ENCODE assay signal across 14 mouse cellular contexts in genomic region chr9:55438433-55438832, GRCm38 (mm10).
"Had no signal": no experiment of that assay in that cellular context is flagged by ENCODE, and none has a peak within 500 bp of the region (broad histone marks: within the 10 kb centered on the region; RNA-seq: fewer than 3 reads in every experiment).

No protein-coding gene starts in this region.

- H3K4me3 ChIP-seq: kidney, embryonic 15.5 days; left cerebral cortex, adult 2 months; limb, embryonic 15.5 days; liver, embryonic 13.5 days; midbrain, embryonic 12.5 days; neural tube, embryonic 13.5 days had no signal

- H3K36me3 ChIP-seq: kidney, embryonic 15.5 days; limb, embryonic 15.5 days; liver, embryonic 13.5 days; midbrain, embryonic 12.5 days; neural tube, embryonic 13.5 days had no signal

- DNase-seq: kidney, adult 2 months; kidney, postnatal 14 days; liver, embryonic 13.5 days; lung, adult 18-20 months; right cerebral cortex, adult 18-20 months; right cerebral cortex, postnatal 25 days; thymus, adult 18-20 months; thymus, postnatal 14 days had no signal

- H3K4me1 ChIP-seq: kidney, embryonic 15.5 days; limb, embryonic 15.5 days; liver, embryonic 13.5 days; midbrain, embryonic 12.5 days; neural tube, embryonic 13.5 days had no signal

- H3K9me3 ChIP-seq: kidney, embryonic 15.5 days; limb, embryonic 15.5 days; liver, embryonic 13.5 days; midbrain, embryonic 12.5 days; neural tube, embryonic 13.5 days had no signal

- H3K9ac ChIP-seq: kidney, embryonic 15.5 days; limb, embryonic 15.5 days; liver, embryonic 13.5 days; midbrain, embryonic 12.5 days; neural tube, embryonic 13.5 days had no signal

- H3K4me2 ChIP-seq: kidney, embryonic 15.5 days; limb, embryonic 15.5 days; liver, embryonic 13.5 days; midbrain, embryonic 12.5 days; neural tube, embryonic 13.5 days had no signal

- H3K27me3 ChIP-seq: kidney, embryonic 15.5 days; limb, embryonic 15.5 days; liver, embryonic 13.5 days; midbrain, embryonic 12.5 days; neural tube, embryonic 13.5 days had no signal

- ATAC-seq: midbrain, embryonic 16.5 days had no signal

- H3K27ac ChIP-seq: kidney, embryonic 15.5 days; left cerebral cortex, adult 2 months; limb, embryonic 15.5 days; liver, embryonic 13.5 days; midbrain, embryonic 12.5 days; neural tube, embryonic 13.5 days had no signal
